Mouse (Mus musculus) gastrocnemius, adult 2 months (tissue): ENCODE results near the gene Mgat4a. TPM values are rescaled to one million over a fixed set of nuclear protein-coding genes. Genes with fewer than 3 reads are reported as not detected.
"Not testable (repeated sequence)": the region's sequence is repeated elsewhere in the genome, so short reads cannot be mapped to it uniquely, and the experiment has no call there.

Source experiments
- DNase-seq: peaks from one replicate; pipeline ENCODE4 v3.0.0; 2022
- H3K27ac ChIP-seq: fragments of 200-600 bp; 2 replicates; pipeline ENCODE4 v1.8.1; 2022; ENCODE audit warnings: mild to moderate bottlenecking
- H3K4me3 ChIP-seq: fragments of 200-600 bp; 2 replicates; pipeline ENCODE4 v1.8.1; 2022; ENCODE audit warnings: mild to moderate bottlenecking, moderate library complexity
- CTCF ChIP-seq: fragments of 200-600 bp; IDR thresholded peaks from 2 replicates; pipeline ENCODE4 v1.8.1; 2022; ENCODE audit warnings: antibody characterized with exemption, mild to moderate bottlenecking, moderate library complexity
- intact Hi-C: fragments of 180-260 bp; cut with DNase I; formaldehyde crosslinking; loops from one replicate; pipeline ENCODE4 v1.15.1; 2025
- total RNA-seq, 2 experiments: library from RNA; stranded (reverse); gene quantifications; 2 replicates each; pipeline ENCODE4 v1.2.3; 2021

The Mgat4a gene
- total RNA-seq, 2 experiments from 2014 or later, result 2.8 to 8.4 TPM

GRCm38 (mm10) chr1:37502354-37502753 lies 38.5 kb downstream of the Mgat4a start:
- no peak overlapping the region for H3K4me3 ChIP-seq
- no peak for TF ChIP-seq CTCF
- DNase-seq, result no peak
- intact Hi-C loops, result loop anchor here (5.0 kb wide), 1 partner anchor 35 kb away; no protein-coding TSS in a partner anchor
- peak overlapping the region; percentile 71 for H3K27ac ChIP-seq

- Histone ChIP-seq H3K27ac (peak overlapping the region; percentile 57), H3K4me3 (no peak overlapping the region)
- no peak for TF ChIP-seq CTCF
- intact Hi-C loops, result loop anchor here (5.0 kb wide), 1 partner anchor 37 kb away; no protein-coding TSS in a partner anchor
- DNase-seq, result no peak
Observed at GRCm38 (mm10) chr1:37500723-37501122, 40.1 kb downstream of the Mgat4a start.

- H3K27ac ChIP-seq, intact Hi-C loops, DNase-seq, H3K4me3 ChIP-seq: not testable (repeated sequence)
Observed at GRCm38 (mm10) chr1:37499395-37499794, 41.4 kb downstream of the Mgat4a start.

GRCm38 (mm10) chr1:37498911-37499310 lies 41.9 kb downstream of the Mgat4a start:
- Histone ChIP-seq H3K4me3 (no peak overlapping the region), H3K27ac (no peak overlapping the region)
- no peak for TF ChIP-seq CTCF
- intact Hi-C loops, result no loop called here
- DNase-seq, result no peak

- intact Hi-C loops, result no loop called here
- H3K27ac ChIP-seq, result peak overlapping the region; percentile 70
- DNase-seq, result no peak
- TF ChIP-seq CTCF, result no peak
- H3K4me3 ChIP-seq, result no peak overlapping the region
Observed at GRCm38 (mm10) chr1:37496591-37497280, 44.1 kb downstream of the Mgat4a start.

GRCm38 (mm10) chr1:37495698-37496321 lies 45.0 kb downstream of the Mgat4a start:
- H3K27ac ChIP-seq, result peak overlapping the region; percentile 70
- DNase-seq, result no peak
- TF ChIP-seq CTCF, result no peak
- peak overlapping the region; percentile 18 for H3K4me3 ChIP-seq
- intact Hi-C loops, result no loop called here

- intact Hi-C loops, result no loop called here
- TF ChIP-seq CTCF, result no peak
- Histone ChIP-seq H3K27ac (no peak overlapping the region), H3K4me3 (no peak overlapping the region)
- DNase-seq, result no peak
Observed at GRCm38 (mm10) chr1:37495104-37495503, 45.7 kb downstream of the Mgat4a start.

GRCm38 (mm10) chr1:37491672-37492071 lies 49.1 kb downstream of the Mgat4a start:
- Histone ChIP-seq H3K4me3 (no peak overlapping the region), H3K27ac (no peak overlapping the region; the same call in 1 of the 2 replicates)
- intact Hi-C loops, result no loop called here
- DNase-seq, result no peak
- no peak for TF ChIP-seq CTCF

- Histone ChIP-seq H3K4me3 (no peak overlapping the region), H3K27ac (no peak overlapping the region)
- no peak for TF ChIP-seq CTCF
- DNase-seq, result no peak
- intact Hi-C loops, result no loop called here
Observed at GRCm38 (mm10) chr1:37490691-37491212, 50.1 kb downstream of the Mgat4a start.

- no peak for DNase-seq
- Histone ChIP-seq H3K4me3 (no peak overlapping the region), H3K27ac (no peak overlapping the region)
- TF ChIP-seq CTCF, result no peak
- intact Hi-C loops, result no loop called here
Observed at GRCm38 (mm10) chr1:37488531-37488930, 52.3 kb downstream of the Mgat4a start.

GRCm38 (mm10) chr1:37486994-37487393 lies 53.8 kb downstream of the Mgat4a start:
- H3K27ac ChIP-seq, result no peak overlapping the region
- DNase-seq, result no peak
- no peak overlapping the region for H3K4me3 ChIP-seq
- no peak for TF ChIP-seq CTCF
- intact Hi-C loops, result no loop called here

- no peak overlapping the region for H3K4me3 ChIP-seq
Observed at GRCm38 (mm10) chr1:37486439-37486838, 54.4 kb downstream of the Mgat4a start.

GRCm38 (mm10) chr1:37484612-37485011 lies 56.2 kb downstream of the Mgat4a start:
- no peak overlapping the region for H3K27ac ChIP-seq
- H3K4me3 ChIP-seq, result no peak overlapping the region
- intact Hi-C loops, result no loop called here
- TF ChIP-seq CTCF, result no peak
- no peak for DNase-seq

More at GRCm38 (mm10) chr1:37486439-37486838, 54.4 kb downstream of the Mgat4a start:
- intact Hi-C loops, result no loop called here
- DNase-seq, result no peak
- TF ChIP-seq CTCF, result no peak
- no peak overlapping the region for H3K27ac ChIP-seq
